In genomic region chr10:79322737-79323086, GRCm38 (mm10) we compare ENCODE assay signal across 26 mouse cellular contexts. TPM values are rescaled to one million over a fixed set of nuclear protein-coding genes. Genes with fewer than 3 reads are reported as not detected.
DNase-seq lines count a peak whose midpoint lies in the region; ATAC-seq and TF ChIP-seq lines count a peak whose summit lies in the region.
"Had no signal": no experiment of that assay in that cellular context is flagged by ENCODE, and none has a peak within 500 bp of the region (broad histone marks: within the 10 kb centered on the region; RNA-seq: fewer than 3 reads in every experiment).

No protein-coding gene starts in this region.

- H3K36me3 ChIP-seq in intestine, embryonic 14.5 days (ENCODE audit: control insufficient read depth, insufficient read depth, low read length) = no peaks in the 10 kb centered on the region
- H3K36me3 ChIP-seq in intestine, postnatal 0 days (ENCODE audit: control insufficient read depth, insufficient read depth) = no peaks in the 10 kb centered on the region
- no peaks in the 10 kb centered on the region for H3K36me3 ChIP-seq in forebrain, embryonic 13.5 days (ENCODE audit: poor library complexity, severe bottlenecking)
- no peaks in the 10 kb centered on the region for H3K36me3 ChIP-seq in hindbrain, embryonic 15.5 days
- H3K36me3 ChIP-seq: heart, embryonic 13.5 days; limb, embryonic 10.5 days had no signal

- no peaks in the 10 kb centered on the region for H3K9me3 ChIP-seq in intestine, embryonic 14.5 days (ENCODE audit: control insufficient read depth, low read length)
- H3K9me3 ChIP-seq in intestine, postnatal 0 days (ENCODE audit: control insufficient read depth) = no peaks in the 10 kb centered on the region
- no peaks in the 10 kb centered on the region for H3K9me3 ChIP-seq in forebrain, embryonic 13.5 days (replicated peaks)
- H3K9me3 ChIP-seq in hindbrain, embryonic 15.5 days = no peaks in the 10 kb centered on the region
- H3K9me3 ChIP-seq: heart, embryonic 13.5 days; limb, embryonic 10.5 days had no signal

- H3K4me3 ChIP-seq in intestine, embryonic 14.5 days (ENCODE audit: low read depth, low read length) = no peak overlapping the region
- no peak overlapping the region for H3K4me3 ChIP-seq in intestine, postnatal 0 days (ENCODE audit: low read depth, low read length)
- no peak overlapping the region for H3K4me3 ChIP-seq in forebrain, embryonic 13.5 days
- H3K4me3 ChIP-seq in hindbrain, embryonic 15.5 days = no peak overlapping the region
- H3K4me3 ChIP-seq: heart, adult 2 months had no signal

- H3K9ac ChIP-seq in intestine, embryonic 14.5 days (ENCODE audit: low read length) = no peak overlapping the region
- no peak overlapping the region for H3K9ac ChIP-seq in intestine, postnatal 0 days (ENCODE audit: low read depth, low read length)
- H3K9ac ChIP-seq in forebrain, embryonic 13.5 days = no peak overlapping the region
- no peak overlapping the region for H3K9ac ChIP-seq in hindbrain, embryonic 15.5 days

- no peak for DNase-seq in intestine, embryonic 14.5 days (ENCODE audit: low spot score)
- DNase-seq in A20 (ENCODE audit: low read depth, low spot score) = peak; percentile 1
- DNase-seq in layer of hippocampus, adult 9-11 months = no peak
- DNase-seq in testis, postnatal 14 days (ENCODE audit: low spot score) = no peak
- DNase-seq: adrenal gland, postnatal 25 days; cerebellum, adult 9-11 months; gastrocnemius, postnatal 25 days; heart, adult 2 months; heart, postnatal 14 days; kidney, adult 2 months; kidney, postnatal 14 days; right cerebral cortex, postnatal 25 days; spleen, adult 18-20 months; thymus, postnatal 14 days had no signal

- H3K27me3 ChIP-seq in intestine, embryonic 14.5 days (replicated peaks; ENCODE audit: control insufficient read depth, insufficient read depth, low read length) = no peaks in the 10 kb centered on the region
- H3K27me3 ChIP-seq in intestine, postnatal 0 days (replicated peaks; ENCODE audit: control insufficient read depth, insufficient read depth, low read length) = no peaks in the 10 kb centered on the region
- no peaks in the 10 kb centered on the region for H3K27me3 ChIP-seq in forebrain, embryonic 13.5 days
- no peaks in the 10 kb centered on the region for H3K27me3 ChIP-seq in hindbrain, embryonic 15.5 days
- H3K27me3 ChIP-seq: heart, embryonic 13.5 days had no signal

- no peaks in the 10 kb centered on the region for H3K4me1 ChIP-seq in intestine, embryonic 14.5 days (replicated peaks; ENCODE audit: control insufficient read depth, insufficient read depth, low read length)
- H3K4me1 ChIP-seq in intestine, postnatal 0 days (replicated peaks; ENCODE audit: control insufficient read depth, insufficient read depth, low read length) = no peaks in the 10 kb centered on the region
- H3K4me1 ChIP-seq in forebrain, embryonic 13.5 days = no peaks in the 10 kb centered on the region
- H3K4me1 ChIP-seq in hindbrain, embryonic 15.5 days (replicated peaks) = no peaks in the 10 kb centered on the region
- H3K4me1 ChIP-seq: heart, embryonic 13.5 days; limb, embryonic 10.5 days had no signal

- TF ChIP-seq CTCF in intestine, postnatal 0 days (IDR thresholded peaks at IDR 0.05; ENCODE audit: low read depth) = no peak

- 0 out of 2 replicates have a peak, but pooled peaks have one; percentile 40 for ATAC-seq in intestine, embryonic 14.5 days (replicated peaks; ENCODE audit: low FRiP score, low TSS enrichment, low read depth)
- ATAC-seq in intestine, postnatal 0 days = no peak
- ATAC-seq in forebrain, embryonic 13.5 days = peak; percentile 33; the same call in 1 of the 2 replicates
- ATAC-seq in hindbrain, embryonic 15.5 days (ENCODE audit: low FRiP score, low read depth) = no peak
- no peak for ATAC-seq in activated CD4-positive, CD25-positive, alpha-beta regulatory T cell, adult 4 months
- ATAC-seq: lung, postnatal 0 days had no signal

- no peak overlapping the region for H3K4me2 ChIP-seq in intestine, embryonic 14.5 days (ENCODE audit: low read length)
- no peak overlapping the region for H3K4me2 ChIP-seq in intestine, postnatal 0 days (replicated peaks; ENCODE audit: low read depth)
- no peak overlapping the region for H3K4me2 ChIP-seq in forebrain, embryonic 13.5 days
- H3K4me2 ChIP-seq in hindbrain, embryonic 15.5 days = peak overlapping the region; percentile 49; the same call in 1 of the 2 replicates

- no peak overlapping the region for H3K27ac ChIP-seq in intestine, embryonic 14.5 days (ENCODE audit: low read depth)
- H3K27ac ChIP-seq in intestine, postnatal 0 days (ENCODE audit: low read depth, low read length) = no peak overlapping the region
- H3K27ac ChIP-seq in forebrain, embryonic 13.5 days = no peak overlapping the region
- H3K27ac ChIP-seq in hindbrain, embryonic 15.5 days (replicated peaks) = no peak overlapping the region
- H3K27ac ChIP-seq: heart, adult 2 months had no signal

RNA-seq across cellular contexts. Expression of gene Vmn2r82, which starts 33.6 kb away (rescaled TPM):
- polyA plus RNA-seq in intestine, embryonic 14.5 days (2014; fragmentation: Nextera tagmentation; extraction: Ambion mirVana) = not detected in 2 replicates
- not detected in 2 replicates for polyA plus RNA-seq in intestine, postnatal 0 days (2015; fragmentation: Nextera tagmentation; extraction: Ambion mirVana)
- polyA plus RNA-seq in forebrain, embryonic 13.5 days (2015; fragmentation: Nextera tagmentation; extraction: Ambion mirVana) = not detected in 2 replicates
- not detected in 2 replicates for polyA plus RNA-seq in hindbrain, embryonic 15.5 days (2015; fragmentation: Nextera tagmentation; extraction: Ambion mirVana)
- polyA plus RNA-seq in activated CD4-positive, CD25-positive, alpha-beta regulatory T cell, adult 4 months (2017; shearing (Covaris generic)) = not detected
- polyA plus RNA-seq: C2C12; cortical plate, adult 2 months; embryonic facial prominence, embryonic 11.5 days; heart, adult 2 months; heart, embryonic 13.5 days; kidney, adult 2 months; limb, embryonic 10.5 days; liver, adult 2 months; liver, embryonic 16.5 days; lung, postnatal 0 days had no signal

Comparison
In these comparisons a context has a peak if more than half of its experiments do, and no peak if none do; other contexts are left out.
1. ATAC-seq: peak in intestine, embryonic 14.5 days (single experiment) and forebrain, embryonic 13.5 days (single experiment); none in intestine, postnatal 0 days (single experiment), hindbrain, embryonic 15.5 days (single experiment) and activated CD4-positive, CD25-positive, alpha-beta regulatory T cell, adult 4 months (single experiment).